8 mouse cellular contexts compared by ENCODE assay signal in the genomic region with DNA sequence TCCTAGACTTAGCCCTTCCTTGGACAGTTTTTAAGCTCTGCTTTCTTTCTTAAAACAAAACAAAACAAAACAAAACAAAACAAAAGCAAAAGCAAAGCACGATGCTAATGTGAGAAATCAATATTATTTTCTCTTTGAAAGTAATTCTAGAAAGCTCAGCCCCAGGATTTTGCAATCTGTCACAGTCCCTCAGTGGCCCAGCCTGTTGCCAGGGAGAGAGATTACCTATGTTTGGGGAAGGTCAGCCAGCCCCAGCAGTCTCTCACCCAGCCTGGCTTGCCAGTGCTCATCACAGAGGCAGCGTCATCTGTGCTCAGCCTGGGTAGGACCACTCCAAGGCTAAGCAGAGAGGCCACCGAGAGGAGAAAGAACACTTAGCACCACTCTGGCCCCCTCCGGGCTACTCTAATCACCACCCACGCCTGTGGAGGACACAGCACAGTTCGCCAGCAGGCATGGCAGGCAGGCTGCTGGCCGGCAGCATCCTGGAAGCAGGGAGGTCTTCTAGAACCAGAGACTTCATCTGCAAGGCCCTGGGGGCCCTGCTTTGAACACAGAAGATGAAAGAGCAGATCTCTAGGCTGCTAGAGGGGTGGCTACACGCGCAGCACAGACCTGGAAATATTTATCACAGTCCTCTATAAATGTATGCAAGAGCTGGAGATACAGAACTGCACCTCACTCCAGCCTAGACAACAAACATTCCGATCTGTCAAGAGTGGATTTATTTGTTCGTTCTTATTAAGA. TPM values are rescaled to one million over a fixed set of nuclear protein-coding genes. Genes with fewer than 3 reads are reported as not detected.
DNase-seq lines count a peak whose midpoint lies in the region; ATAC-seq and TF ChIP-seq lines count a peak whose summit lies in the region.

No protein-coding gene starts in this region.

- H3K4me1 ChIP-seq in heart, embryonic 10.5 days: peaks cover 11% of the 10 kb centered on the region
- H3K4me1 ChIP-seq in heart, embryonic 16.5 days (ENCODE audit: control insufficient read depth, insufficient read depth, low read length): peaks cover 10% of the 10 kb centered on the region
- H3K4me1 ChIP-seq in midbrain, postnatal 0 days (ENCODE audit: insufficient read depth, low read length): peaks cover 8% of the 10 kb centered on the region; the same call in 1 of the 2 replicates

- H3K4me2 ChIP-seq in heart, embryonic 16.5 days (ENCODE audit: low read depth, low read length): peak overlapping the region; percentile 34
- H3K4me2 ChIP-seq in midbrain, postnatal 0 days (ENCODE audit: low read depth, low read length, poor library complexity, severe bottlenecking): peak overlapping the region; percentile 20; the same call in 1 of the 2 replicates

- no peak overlapping the region for H3K9ac ChIP-seq in heart, embryonic 16.5 days (ENCODE audit: low read length)
- 0 out of 2 replicates have a peak overlapping the region, but pooled peaks have one; percentile 13 for H3K9ac ChIP-seq in midbrain, postnatal 0 days (replicated peaks; ENCODE audit: low read length, poor library complexity, severe bottlenecking)

- H3K36me3 ChIP-seq in heart, embryonic 10.5 days: no peaks in the 10 kb centered on the region
- H3K36me3 ChIP-seq in heart, embryonic 16.5 days (ENCODE audit: control insufficient read depth, insufficient read depth): no peaks in the 10 kb centered on the region
- no peaks in the 10 kb centered on the region for H3K36me3 ChIP-seq in midbrain, postnatal 0 days (ENCODE audit: insufficient read depth, low read length)

- no peak; the same call in 1 of the 2 replicates for ATAC-seq in heart, embryonic 16.5 days (replicated peaks; ENCODE audit: extremely low read depth, insufficient read depth, low FRiP score)
- peak; percentile 70 for ATAC-seq in midbrain, postnatal 0 days (ENCODE audit: low FRiP score)

- peaks cover 4% of the 10 kb centered on the region; the same call in 1 of the 2 replicates for H3K27me3 ChIP-seq in heart, embryonic 10.5 days (ENCODE audit: insufficient read depth, poor library complexity, severe bottlenecking)
- no peaks in the 10 kb centered on the region for H3K27me3 ChIP-seq in heart, embryonic 16.5 days (ENCODE audit: control insufficient read depth, insufficient read depth, low read length)
- H3K27me3 ChIP-seq in midbrain, postnatal 0 days (ENCODE audit: insufficient read depth, low read length): no peaks in the 10 kb centered on the region

- 28% methylated on average over 11 of the region's 11 CpGs for WGBS in heart, embryonic 10.5 days
- WGBS in heart, embryonic 16.5 days: 19% methylated on average over 11 of the region's 11 CpGs
- WGBS in midbrain, postnatal 0 days: 7% methylated on average over 11 of the region's 11 CpGs

- no peak for TF ChIP-seq CTCF in midbrain, postnatal 0 days (IDR thresholded peaks at IDR 0.05)

- DNase-seq in heart, embryonic 10.5 days (ENCODE audit: low spot score): peak; percentile 79
- DNase-seq in heart, adult 8-10 months (ENCODE audit: low spot score): no peak
- peak; percentile 43 for DNase-seq in cerebellum, adult 9-11 months
- DNase-seq in midbrain, postnatal 0 days (ENCODE audit: low spot score): peak; percentile 74
- DNase-seq in thymus, postnatal 36 days: no peak
- no peak for DNase-seq in thymus, postnatal 0 days (ENCODE audit: low spot score)
- DNase-seq in urinary bladder, adult 18-20 months (ENCODE audit: low spot score in 2 of 2): no peak

- H3K4me3 ChIP-seq in heart, embryonic 10.5 days: peak overlapping the region; percentile 13; the same call in 1 of the 2 replicates
- no peak overlapping the region for H3K4me3 ChIP-seq in heart, embryonic 16.5 days (ENCODE audit: low read length)
- no peak overlapping the region for H3K4me3 ChIP-seq in midbrain, postnatal 0 days (ENCODE audit: low read depth, low read length)

- no peaks in the 10 kb centered on the region for H3K9me3 ChIP-seq in heart, embryonic 10.5 days
- H3K9me3 ChIP-seq in heart, embryonic 16.5 days (replicated peaks; ENCODE audit: control insufficient read depth, low read length): no peaks in the 10 kb centered on the region; the same call in 1 of the 2 replicates
- no peaks in the 10 kb centered on the region for H3K9me3 ChIP-seq in midbrain, postnatal 0 days (ENCODE audit: low read length)

- H3K27ac ChIP-seq in heart, embryonic 10.5 days: peak overlapping the region; percentile 68; the same call in 1 of the 2 replicates
- no peak overlapping the region for H3K27ac ChIP-seq in heart, embryonic 16.5 days (ENCODE audit: low read length)
- H3K27ac ChIP-seq in midbrain, postnatal 0 days (ENCODE audit: low read depth, low read length): peak overlapping the region; percentile 51; the same call in 1 of the 2 replicates

RNA-seq across cellular contexts. Expression of gene Adcy5, which starts 14.6 kb away (rescaled TPM):
- 3.8 and 5.1 TPM in 2 replicates for polyA plus RNA-seq in heart, embryonic 10.5 days (2016; fragmentation: Nextera tagmentation; extraction: Ambion mirVana)
- total RNA-seq in heart, adult 8-10 months (2022): 10 to 100 TPM; 51.4 to 56.2 (median 54.6) TPM
- polyA plus RNA-seq in heart, embryonic 16.5 days (2015; fragmentation: Nextera tagmentation; extraction: Ambion mirVana): 9.2 and 10.3 TPM in 2 replicates
- 73.9 and 77.3 TPM in 2 replicates for total RNA-seq in midbrain, postnatal 0 days (2014; rRNA removed)
- polyA plus RNA-seq in midbrain, postnatal 0 days (2015; fragmentation: Nextera tagmentation; extraction: Ambion mirVana): 6.9 and 7.5 TPM in 2 replicates
- 0.49 and 0.57 TPM in 2 replicates for polyA plus RNA-seq in thymus, postnatal 0 days (2015; fragmentation: Nextera tagmentation; extraction: Ambion mirVana)

Comparison
In these comparisons a context has a peak if more than half of its experiments do, and no peak if none do; other contexts are left out.
1. DNase-seq: peak in heart, embryonic 10.5 days (single experiment), cerebellum, adult 9-11 months (single experiment) and midbrain, postnatal 0 days (single experiment); none in heart, adult 8-10 months (single experiment), thymus, postnatal 36 days (0 of 2), thymus, postnatal 0 days (single experiment) and urinary bladder, adult 18-20 months (0 of 2).